Mouse (Mus musculus): ENCODE measurements around the gene Retnlg.
"Not testable (repeated sequence)": the region's sequence is repeated elsewhere in the genome, so short reads cannot be mapped to it uniquely, and the experiment has no call there.

Retnlg gene

GRCm38 (mm10) chr16:48872321-48872720 is at the start of gene Retnlg:
Retnlg (plus strand) TSS chr16:48872621.
- DNase-seq (ENCODE audit: low read depth, low spot score): no peak

GRCm38 (mm10) chr16:48826474-48826873 is 45.9 kb upstream of the Retnlg start:
- no peak for DNase-seq (ENCODE audit: low read depth, low spot score)

- DNase-seq (ENCODE audit: low read depth, low spot score): no peak
Measured at GRCm38 (mm10) chr16:48827625-48828024, 44.8 kb upstream of the Retnlg start.

- no peak for DNase-seq (ENCODE audit: low read depth, low spot score)
Measured at GRCm38 (mm10) chr16:48829060-48829459, 43.4 kb upstream of the Retnlg start.

GRCm38 (mm10) chr16:48832055-48832454 is 40.4 kb upstream of the Retnlg start:
- no peak for DNase-seq (ENCODE audit: low read depth, low spot score)

GRCm38 (mm10) chr16:48833626-48834025 is 38.8 kb upstream of the Retnlg start:
- not testable (repeated sequence) for DNase-seq (ENCODE audit: low read depth, low spot score)

GRCm38 (mm10) chr16:48842266-48842665 is 30.2 kb upstream of the Retnlg start, which contains the start of gene Retnla:
Retnla (plus strand) TSS chr16:48842551.
- no peak for DNase-seq (ENCODE audit: low read depth, low spot score)

GRCm38 (mm10) chr16:48843671-48844386 is 28.6 kb upstream of the Retnlg start:
- DNase-seq (ENCODE audit: low read depth, low spot score): no peak

- not testable (repeated sequence) for DNase-seq (ENCODE audit: low read depth, low spot score)
Measured at GRCm38 (mm10) chr16:48865004-48865403, 7.4 kb upstream of the Retnlg start.

- DNase-seq (ENCODE audit: low read depth, low spot score): no peak
Measured at GRCm38 (mm10) chr16:48867690-48868089, 4.7 kb upstream of the Retnlg start.

GRCm38 (mm10) chr16:48868663-48869062 is 3.8 kb upstream of the Retnlg start:
- DNase-seq (ENCODE audit: low read depth, low spot score): no peak

GRCm38 (mm10) chr16:48869671-48870070 is 2.8 kb upstream of the Retnlg start:
- no peak for DNase-seq (ENCODE audit: low read depth, low spot score)

GRCm38 (mm10) chr16:48871754-48872153 is 667 bp upstream of the Retnlg start:
- DNase-seq (ENCODE audit: low read depth, low spot score): no peak

GRCm38 (mm10) chr16:48890733-48891132 is 18.3 kb downstream of the Retnlg start:
- no peak for DNase-seq (ENCODE audit: low read depth, low spot score)

- DNase-seq (ENCODE audit: low read depth, low spot score): no peak
Measured at GRCm38 (mm10) chr16:48899868-48900267, 27.4 kb downstream of the Retnlg start.

GRCm38 (mm10) chr16:48911184-48911583 is 38.8 kb downstream of the Retnlg start:
- DNase-seq (ENCODE audit: low read depth, low spot score): no peak

- no peak for DNase-seq (ENCODE audit: low read depth, low spot score)
Measured at GRCm38 (mm10) chr16:48913206-48913605, 40.8 kb downstream of the Retnlg start.

GRCm38 (mm10) chr16:48923724-48924123 is 51.3 kb downstream of the Retnlg start:
- DNase-seq (ENCODE audit: low read depth, low spot score): no peak
